Mouse (Mus musculus): ENCODE data around the gene Tgm2.

DNA sequence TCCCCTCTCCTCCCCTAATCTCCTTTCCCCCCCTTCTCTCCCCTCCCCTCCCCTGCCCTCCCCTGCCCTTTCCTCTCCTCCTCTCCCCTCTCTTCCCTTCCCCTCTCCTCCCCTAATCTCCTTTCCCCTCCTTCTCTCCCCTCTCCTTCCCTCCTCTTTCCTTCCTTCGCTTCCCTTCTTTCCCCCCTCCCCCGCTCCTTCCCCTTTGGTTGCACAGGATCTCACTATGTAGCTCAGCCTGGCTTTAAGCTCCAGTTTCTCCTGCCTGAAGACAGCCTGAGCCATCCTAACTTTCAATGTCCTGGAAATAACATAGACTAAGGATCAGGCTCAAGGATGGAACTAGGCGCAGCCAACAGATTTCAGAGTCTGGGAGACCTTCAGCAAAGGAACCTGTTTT, 2.4 kb downstream of the Tgm2 start:
- TF ChIP-seq POLR2A (IDR thresholded peaks at IDR 0.05; ENCODE audit: low read depth, low read length): no peak
- no peak for TF ChIP-seq CTCF (IDR thresholded peaks at IDR 0.05; ENCODE audit: extremely low read depth, insufficient read depth, insufficient read length, insufficient replicate concordance)
